25 mouse cellular contexts compared by ENCODE assay signal in the genomic region with DNA sequence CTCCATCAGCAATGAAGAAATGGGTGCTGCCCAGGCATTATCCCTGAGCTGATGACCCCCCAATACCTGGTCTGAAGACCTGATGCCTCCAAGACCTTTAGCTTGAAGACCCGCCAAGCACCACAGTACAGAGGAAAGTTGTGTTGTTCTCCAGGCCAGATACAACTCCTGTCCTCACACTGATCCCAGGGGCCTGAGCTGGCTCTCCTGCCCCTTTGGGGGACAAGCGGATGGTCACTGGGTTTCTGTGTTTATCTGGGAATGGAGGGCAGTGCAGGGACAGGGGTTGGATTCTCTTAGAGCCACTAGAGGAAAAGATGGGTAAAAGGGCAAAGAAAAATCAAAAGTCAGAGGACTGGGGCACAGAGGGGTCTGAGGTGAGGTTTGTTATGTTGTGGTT. TPM values are rescaled to one million over a fixed set of nuclear protein-coding genes. Genes with fewer than 3 reads are reported as not detected.
A peak's percentile ranks its signal among the peaks of the same experiment; 100 is the strongest.
DNase-seq lines count a peak whose midpoint lies in the region; ATAC-seq and TF ChIP-seq lines count a peak whose summit lies in the region.
"Had no signal": no experiment of that assay in that cellular context is flagged by ENCODE, and none has a peak within 500 bp of the region (broad histone marks: within the 10 kb centered on the region; RNA-seq: fewer than 3 reads in every experiment).

No protein-coding gene starts in this region.

- no peak overlapping the region for H3K4me3 ChIP-seq in embryonic facial prominence, embryonic 13.5 days
- no peak overlapping the region for H3K4me3 ChIP-seq in embryonic facial prominence, embryonic 10.5 days
- H3K4me3 ChIP-seq in left cerebral cortex, adult 2 months, result no peak overlapping the region
- H3K4me3 ChIP-seq in embryonic facial prominence, embryonic 15.5 days (replicated peaks), result no peak overlapping the region
- 0 out of 2 replicates have a peak overlapping the region, but pooled peaks have one; percentile 17 for H3K4me3 ChIP-seq in forebrain, postnatal 0 days (ENCODE audit: low read depth, low read length)
- H3K4me3 ChIP-seq: erythroblast, embryonic 14.5 days; heart, embryonic 15.5 days; limb, embryonic 13.5 days; liver, embryonic 13.5 days; lung, embryonic 15.5 days had no signal

- no peak for ATAC-seq in embryonic facial prominence, embryonic 13.5 days (ENCODE audit: insufficient number of reproducible peaks, insufficient read depth, low FRiP score, low TSS enrichment, low read depth)
- no peak for ATAC-seq in embryonic facial prominence, embryonic 15.5 days (ENCODE audit: insufficient number of reproducible peaks, low FRiP score, low TSS enrichment, low read depth)
- ATAC-seq in forebrain, postnatal 0 days, result no peak
- no peak for ATAC-seq in erythroid progenitor cell, adult 5-6 weeks (replicated peaks; ENCODE audit: low FRiP score, poor library complexity, severe bottlenecking)
- ATAC-seq: intestine, embryonic 16.5 days had no signal

- no peak overlapping the region for H3K9ac ChIP-seq in embryonic facial prominence, embryonic 13.5 days
- no peak overlapping the region for H3K9ac ChIP-seq in embryonic facial prominence, embryonic 15.5 days
- H3K9ac ChIP-seq in forebrain, postnatal 0 days, result peak overlapping the region; percentile 35; the same call in 1 of the 2 replicates
- H3K9ac ChIP-seq: heart, embryonic 15.5 days; limb, embryonic 13.5 days; liver, embryonic 13.5 days; lung, embryonic 15.5 days had no signal

- intact Hi-C loops in left cerebral cortex, adult 2 months (cut with DNase I), result no loop called here
- intact Hi-C loops in left cerebral cortex, postnatal 10 days (cut with DNase I), result no loop called here

- H3K36me3 ChIP-seq in embryonic facial prominence, embryonic 13.5 days, result no peaks in the 10 kb centered on the region
- H3K36me3 ChIP-seq in embryonic facial prominence, embryonic 10.5 days (replicated peaks), result no peaks in the 10 kb centered on the region
- H3K36me3 ChIP-seq in embryonic facial prominence, embryonic 15.5 days, result no peaks in the 10 kb centered on the region
- H3K36me3 ChIP-seq in forebrain, postnatal 0 days (ENCODE audit: insufficient read depth), result no peaks in the 10 kb centered on the region
- H3K36me3 ChIP-seq: heart, embryonic 15.5 days; limb, embryonic 13.5 days; liver, embryonic 13.5 days; lung, embryonic 15.5 days had no signal

- no peak for DNase-seq in embryonic facial prominence, embryonic 10.5 days (ENCODE audit: low spot score)
- no peak for DNase-seq in left cerebral cortex, adult 2 months (ENCODE audit: extremely low spot score in 1 of 2, low spot score in 2 of 2)
- no peak for DNase-seq in left cerebral cortex, postnatal 10 days (ENCODE audit: extremely low spot score in 1 of 2, low spot score in 2 of 2)
- no peak for DNase-seq in forebrain, postnatal 0 days
- no peak for DNase-seq in adrenal gland, adult 18-20 months (ENCODE audit: low spot score in 2 of 2)
- DNase-seq: adrenal gland, adult 2 months; gastrocnemius, postnatal 14 days; heart, postnatal 4 days; kidney, postnatal 36 days; liver, embryonic 13.5 days; lung, postnatal 4 days; thymus, adult 2 months had no signal

- 0 out of 2 replicates have a peak overlapping the region, but pooled peaks have one; percentile 47 for H3K4me2 ChIP-seq in embryonic facial prominence, embryonic 13.5 days
- peak overlapping the region; percentile 42; the same call in 1 of the 2 replicates for H3K4me2 ChIP-seq in embryonic facial prominence, embryonic 15.5 days (replicated peaks)
- peak overlapping the region; percentile 49 for H3K4me2 ChIP-seq in forebrain, postnatal 0 days (ENCODE audit: low read depth)
- H3K4me2 ChIP-seq: heart, embryonic 15.5 days; limb, embryonic 13.5 days; liver, embryonic 13.5 days; lung, embryonic 15.5 days had no signal

- WGBS in embryonic facial prominence, embryonic 13.5 days, result 2% methylated on average over 2 of the region's 2 CpGs
- 1% methylated on average over 2 of the region's 2 CpGs for WGBS in embryonic facial prominence, embryonic 10.5 days
- 8% methylated on average over 2 of the region's 2 CpGs for WGBS in embryonic facial prominence, embryonic 15.5 days
- WGBS in forebrain, postnatal 0 days, result 0% methylated on average over 2 of the region's 2 CpGs

- H3K4me1 ChIP-seq in embryonic facial prominence, embryonic 13.5 days, result peaks cover 34% of the 10 kb centered on the region
- H3K4me1 ChIP-seq in embryonic facial prominence, embryonic 10.5 days, result no peaks in the 10 kb centered on the region
- H3K4me1 ChIP-seq in embryonic facial prominence, embryonic 15.5 days, result peaks cover 32% of the 10 kb centered on the region
- H3K4me1 ChIP-seq in forebrain, postnatal 0 days (ENCODE audit: insufficient read depth), result peaks cover 26% of the 10 kb centered on the region; the same call in 1 of the 2 replicates
- H3K4me1 ChIP-seq: heart, embryonic 15.5 days; liver, embryonic 13.5 days; lung, embryonic 15.5 days had no signal

- peaks cover 100% of the 10 kb centered on the region for H3K27me3 ChIP-seq in embryonic facial prominence, embryonic 13.5 days
- peaks cover 100% of the 10 kb centered on the region for H3K27me3 ChIP-seq in embryonic facial prominence, embryonic 10.5 days (replicated peaks; ENCODE audit: low read depth, poor library complexity, severe bottlenecking)
- H3K27me3 ChIP-seq in embryonic facial prominence, embryonic 15.5 days, result peaks cover 99% of the 10 kb centered on the region
- H3K27me3 ChIP-seq in forebrain, postnatal 0 days (ENCODE audit: insufficient read depth, low read length), result peaks cover 21% of the 10 kb centered on the region

- H3K27ac ChIP-seq in embryonic facial prominence, embryonic 13.5 days, result no peak overlapping the region
- H3K27ac ChIP-seq in embryonic facial prominence, embryonic 10.5 days (replicated peaks), result no peak overlapping the region
- H3K27ac ChIP-seq in left cerebral cortex, adult 2 months, result peak overlapping the region; percentile 91
- H3K27ac ChIP-seq in embryonic facial prominence, embryonic 15.5 days (replicated peaks), result no peak overlapping the region
- peak overlapping the region; percentile 84 for H3K27ac ChIP-seq in forebrain, postnatal 0 days (ENCODE audit: low read depth, low read length)
- H3K27ac ChIP-seq: heart, embryonic 15.5 days; limb, embryonic 13.5 days; liver, embryonic 13.5 days; lung, embryonic 15.5 days had no signal

- no peak for TF ChIP-seq CTCF in left cerebral cortex, adult 2 months (IDR thresholded peaks at IDR 0.05)
- TF ChIP-seq CTCF in forebrain, postnatal 0 days (IDR thresholded peaks at IDR 0.05; ENCODE audit: low read depth), result no peak

- H3K9me3 ChIP-seq in embryonic facial prominence, embryonic 13.5 days, result no peaks in the 10 kb centered on the region
- no peaks in the 10 kb centered on the region for H3K9me3 ChIP-seq in embryonic facial prominence, embryonic 10.5 days
- no peaks in the 10 kb centered on the region for H3K9me3 ChIP-seq in embryonic facial prominence, embryonic 15.5 days (replicated peaks)
- no peaks in the 10 kb centered on the region for H3K9me3 ChIP-seq in forebrain, postnatal 0 days (ENCODE audit: low read length)
- H3K9me3 ChIP-seq: heart, embryonic 15.5 days; limb, embryonic 13.5 days; liver, embryonic 13.5 days; lung, embryonic 15.5 days had no signal

RNA-seq across cellular contexts. Expression of gene Neurod2, which starts 9.5 kb away (rescaled TPM):
- 0.17 and 0.48 TPM in 2 replicates for polyA plus RNA-seq in embryonic facial prominence, embryonic 13.5 days (2015; fragmentation: Nextera tagmentation; extraction: Ambion mirVana)
- polyA plus RNA-seq in embryonic facial prominence, embryonic 10.5 days (2016; fragmentation: Nextera tagmentation; extraction: Ambion mirVana), result 0.08 TPM in 1 of 2 replicates, not detected in the other
- 10 to 100 TPM; 70.2 to 76.3 TPM for total RNA-seq in left cerebral cortex, adult 2 months (2021)
- 10 to 100 TPM; 63.4 to 67.0 TPM for total RNA-seq in left cerebral cortex, postnatal 10 days (2021)
- polyA plus RNA-seq in embryonic facial prominence, embryonic 15.5 days (2015; fragmentation: Nextera tagmentation; extraction: Ambion mirVana), result 0.09 TPM in 1 of 2 replicates, not detected in the other
- 133 and 140 TPM in 2 replicates for total RNA-seq in forebrain, postnatal 0 days (2014; rRNA removed)
- 74.9 and 77.3 TPM in 2 replicates for polyA plus RNA-seq in forebrain, postnatal 0 days (2015; fragmentation: Nextera tagmentation; extraction: Ambion mirVana)
- not detected in 2 replicates for total RNA-seq in erythroid progenitor cell, adult 5-6 weeks (2015; ENCODE audit: low replicate concordance)
- not detected in 2 replicates for total RNA-seq in erythroid progenitor cell, adult 5-6 weeks (2017; ENCODE audit: low replicate concordance)
- total RNA-seq in adrenal gland, adult 18-20 months (2021), result not detected
- total RNA-seq: adrenal gland, adult 2 months; gastrocnemius, postnatal 14 days; heart, adult 8-10 months; heart, postnatal 4 days; neutrophil, adult 5-6 weeks had no signal
- polyA plus RNA-seq: adrenal gland, adult 2 months; C2C12; erythroblast, embryonic 14.5 days; heart, embryonic 15.5 days; kidney, embryonic 14.5 days; limb, embryonic 13.5 days; liver, embryonic 13.5 days; lung, embryonic 15.5 days; stomach, embryonic 16.5 days had no signal

RNA-seq across cellular contexts. Expression of gene Ppp1r1b, which starts 28.3 kb away (rescaled TPM):
- 1.2 and 2.0 TPM in 2 replicates for polyA plus RNA-seq in embryonic facial prominence, embryonic 13.5 days (2015; fragmentation: Nextera tagmentation; extraction: Ambion mirVana)
- polyA plus RNA-seq in embryonic facial prominence, embryonic 10.5 days (2016; fragmentation: Nextera tagmentation; extraction: Ambion mirVana), result 0.26 and 0.30 TPM in 2 replicates
- total RNA-seq in left cerebral cortex, adult 2 months (2021), result 100 to 1,000 TPM; 146 to 208 TPM
- 100 to 1,000 TPM in 1 of 2 experiments, 10 to 100 TPM in 1; 59.5 to 126 TPM for total RNA-seq in left cerebral cortex, postnatal 10 days (2021)
- polyA plus RNA-seq in embryonic facial prominence, embryonic 15.5 days (2015; fragmentation: Nextera tagmentation; extraction: Ambion mirVana), result 3.8 and 7.0 TPM in 2 replicates
- 19.4 and 32.5 TPM in 2 replicates for total RNA-seq in forebrain, postnatal 0 days (2014; rRNA removed)
- 91.4 and 121 TPM in 2 replicates for polyA plus RNA-seq in forebrain, postnatal 0 days (2015; fragmentation: Nextera tagmentation; extraction: Ambion mirVana)
- not detected in 2 replicates for total RNA-seq in erythroid progenitor cell, adult 5-6 weeks (2015; ENCODE audit: low replicate concordance)
- total RNA-seq in erythroid progenitor cell, adult 5-6 weeks (2017; ENCODE audit: low replicate concordance), result not detected in 2 replicates
- under 1 TPM; 0.27 to 0.32 TPM for total RNA-seq in adrenal gland, adult 18-20 months (2021)
- total RNA-seq: neutrophil, adult 5-6 weeks had no signal

RNA-seq across cellular contexts. Expression of gene Stard3, which starts 38.2 kb away (rescaled TPM):
- polyA plus RNA-seq in embryonic facial prominence, embryonic 13.5 days (2015; fragmentation: Nextera tagmentation; extraction: Ambion mirVana), result 38.3 and 42.3 TPM in 2 replicates
- polyA plus RNA-seq in embryonic facial prominence, embryonic 10.5 days (2016; fragmentation: Nextera tagmentation; extraction: Ambion mirVana), result 40.8 and 41.7 TPM in 2 replicates
- total RNA-seq in left cerebral cortex, adult 2 months (2021), result 10 to 100 TPM; 35.7 to 42.4 TPM
- total RNA-seq in left cerebral cortex, postnatal 10 days (2021), result 10 to 100 TPM; 19.8 to 20.2 TPM
- 41.0 and 41.3 TPM in 2 replicates for polyA plus RNA-seq in embryonic facial prominence, embryonic 15.5 days (2015; fragmentation: Nextera tagmentation; extraction: Ambion mirVana)
- total RNA-seq in forebrain, postnatal 0 days (2014; rRNA removed), result 36.2 and 39.4 TPM in 2 replicates
- polyA plus RNA-seq in forebrain, postnatal 0 days (2015; fragmentation: Nextera tagmentation; extraction: Ambion mirVana), result 31.6 and 32.2 TPM in 2 replicates
- total RNA-seq in erythroid progenitor cell, adult 5-6 weeks (2015; ENCODE audit: low replicate concordance), result 4.6 and 8.3 TPM in 2 replicates
- 5.6 and 7.6 TPM in 2 replicates for total RNA-seq in erythroid progenitor cell, adult 5-6 weeks (2017; ENCODE audit: low replicate concordance)
- total RNA-seq in adrenal gland, adult 18-20 months (2021), result 10 to 100 TPM; 23.4 to 24.4 TPM

Comparison
In these comparisons a context has a peak if more than half of its experiments do, and no peak if none do; other contexts are left out.
1. H3K27ac ChIP-seq: peak in left cerebral cortex, adult 2 months (single experiment) and forebrain, postnatal 0 days (single experiment); none in embryonic facial prominence, embryonic 13.5 days (single experiment), embryonic facial prominence, embryonic 10.5 days (single experiment) and embryonic facial prominence, embryonic 15.5 days (single experiment).
2. RNA of gene Neurod2, which starts 9.5 kb away (total RNA-seq): 133 to 140 TPM in forebrain, postnatal 0 days, 70.2 to 76.3 TPM in left cerebral cortex, adult 2 months and 63.4 to 67.0 TPM in left cerebral cortex, postnatal 10 days; not detected in erythroid progenitor cell, adult 5-6 weeks and not detected in adrenal gland, adult 18-20 months; every median in the first group is over 10 times any median in the second.
3. RNA of gene Ppp1r1b, which starts 28.3 kb away (total RNA-seq): 146 to 208 TPM in left cerebral cortex, adult 2 months, 59.5 to 126 TPM in left cerebral cortex, postnatal 10 days and 19.4 to 32.5 TPM in forebrain, postnatal 0 days; 0.27 to 0.32 TPM in adrenal gland, adult 18-20 months and not detected in erythroid progenitor cell, adult 5-6 weeks; every median in the first group is over 10 times any median in the second.
4. Peak in every context shown above with its lines, with median percentiles within 50 percentile points of each other: H3K4me2 ChIP-seq.